Mouse (Mus musculus): ENCODE measurements at regions not wholly inside any gene's neighbourhood (a gene's known extent, or its start where the extent isn't known, plus 50 kb on each side); places are given as distances from the start of the nearest gene placed in this dataset.
A peak's percentile ranks its signal among the peaks of the same experiment; 100 is the strongest.

DNA sequence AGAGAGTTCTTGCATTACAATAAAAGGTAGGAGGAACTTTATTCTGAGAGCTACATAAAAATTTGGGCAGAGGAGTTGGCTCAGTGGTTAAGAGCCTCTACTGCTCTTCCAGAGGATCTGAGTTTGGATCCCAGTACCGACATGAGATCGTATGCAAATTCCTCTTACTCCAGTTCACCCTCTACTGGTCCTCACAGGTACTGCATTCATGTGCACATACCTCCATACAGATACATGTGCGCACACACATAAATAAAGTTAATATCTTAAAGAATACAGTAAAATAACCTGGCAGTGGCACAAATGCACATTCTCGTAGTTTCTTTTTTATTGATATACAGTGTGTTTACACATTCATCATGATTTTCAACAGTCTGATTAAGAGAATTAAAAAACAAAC lies 232.4 kb downstream of the Vps13c start:
- no peak for DNase-seq

DNA sequence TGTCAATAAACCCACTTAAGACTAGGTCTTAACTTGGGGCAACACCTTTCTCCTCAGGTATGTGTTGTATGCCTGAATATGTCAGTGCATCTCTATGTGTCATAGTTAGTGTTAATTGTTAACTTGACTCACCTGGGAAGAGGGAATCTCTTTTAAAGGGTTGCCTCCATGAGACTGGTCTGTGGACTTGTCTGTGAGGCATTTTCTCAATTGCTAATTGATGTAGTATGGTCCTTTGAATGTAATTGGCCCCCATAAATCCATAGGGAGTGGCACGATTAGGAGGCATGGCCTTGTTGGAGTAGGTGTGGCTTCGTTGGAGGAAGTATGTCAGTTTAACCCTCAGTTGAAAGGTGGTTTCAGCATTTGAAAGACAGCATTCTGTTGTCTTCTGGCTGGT lies 237.1 kb downstream of the Vps13c start:
- DNase-seq: no peak

DNA sequence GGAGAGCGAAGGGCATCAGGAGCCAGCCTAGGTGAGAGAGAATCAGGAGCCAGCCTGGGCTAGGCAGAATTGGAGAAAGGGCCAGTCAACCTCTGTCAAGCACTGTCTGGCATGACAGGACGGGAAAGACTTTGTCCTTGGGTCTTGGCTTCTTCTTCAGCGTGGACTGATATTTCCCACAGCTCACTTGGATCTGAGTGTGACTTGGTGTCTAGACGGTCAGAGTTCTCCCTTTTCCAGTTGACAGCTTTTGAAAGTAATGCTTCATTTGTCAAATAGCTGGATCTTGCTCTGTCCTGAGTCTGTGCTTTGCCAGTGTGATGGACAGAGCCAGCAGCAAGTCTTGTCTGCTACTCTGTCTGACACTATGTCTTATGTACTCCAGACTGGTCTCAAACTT lies 243.1 kb downstream of the Vps13c start:
- DNase-seq: no peak

DNA sequence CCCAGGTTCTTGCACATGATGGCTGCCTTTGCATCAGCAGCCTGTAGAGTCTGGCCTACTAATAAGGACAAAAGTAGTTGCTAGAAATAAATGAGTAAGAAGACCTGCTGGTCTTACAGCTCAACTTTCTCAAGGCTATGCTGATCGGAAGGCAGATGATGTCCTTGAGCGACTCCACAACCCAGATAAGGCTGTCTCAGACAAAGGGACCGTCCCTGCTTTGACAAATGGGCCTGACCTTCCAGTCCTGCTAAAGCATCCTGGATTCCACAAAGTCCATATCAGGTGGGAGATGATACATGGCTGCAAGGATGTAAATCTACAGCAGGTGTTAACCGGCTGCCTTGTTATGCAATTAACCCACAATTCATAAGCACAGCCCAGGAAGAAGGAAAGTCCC lies 244.8 kb downstream of the Vps13c start:
- no peak for DNase-seq

DNA sequence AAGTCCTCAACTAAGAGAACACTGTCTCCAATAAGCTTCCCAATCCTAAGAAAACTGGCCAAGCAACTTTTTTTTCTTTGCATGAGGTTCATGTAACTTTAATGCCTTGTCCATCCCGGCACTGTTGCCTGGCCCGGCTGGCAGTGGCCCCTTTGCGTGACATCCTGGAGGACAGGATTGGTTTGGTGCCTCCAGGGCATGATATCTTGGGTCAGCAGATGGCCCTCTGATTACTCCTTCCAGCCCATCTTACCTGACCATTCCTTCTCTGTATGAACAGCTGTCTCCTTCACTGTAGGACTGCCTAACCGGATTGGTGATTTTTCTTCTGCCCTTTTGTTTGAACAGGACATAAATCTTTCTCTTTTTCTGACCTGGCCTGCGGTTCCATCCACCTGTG lies 254.4 kb downstream of the Vps13c start:
- no peak for DNase-seq

DNA sequence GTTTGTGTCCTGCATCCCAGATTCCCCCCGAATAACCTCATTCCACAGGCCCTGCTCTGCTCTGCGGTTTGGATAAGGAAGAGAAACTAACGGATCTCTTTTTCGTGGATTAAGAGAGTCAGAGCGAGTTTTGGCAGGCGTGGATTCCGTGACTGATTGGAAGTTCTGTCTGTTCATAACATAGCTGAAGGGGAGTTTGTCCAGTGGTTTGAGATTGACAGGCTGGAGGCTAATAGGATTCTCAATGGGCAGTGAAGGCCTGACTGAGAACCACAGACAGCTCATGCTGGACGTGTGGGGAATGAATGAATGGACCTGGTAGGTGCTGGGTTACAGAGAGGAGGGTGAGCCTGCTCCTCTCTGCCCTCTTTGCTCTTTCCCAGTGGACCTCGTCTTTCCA lies 269.6 kb downstream of the Vps13c start:
- DNase-seq: no peak

DNA sequence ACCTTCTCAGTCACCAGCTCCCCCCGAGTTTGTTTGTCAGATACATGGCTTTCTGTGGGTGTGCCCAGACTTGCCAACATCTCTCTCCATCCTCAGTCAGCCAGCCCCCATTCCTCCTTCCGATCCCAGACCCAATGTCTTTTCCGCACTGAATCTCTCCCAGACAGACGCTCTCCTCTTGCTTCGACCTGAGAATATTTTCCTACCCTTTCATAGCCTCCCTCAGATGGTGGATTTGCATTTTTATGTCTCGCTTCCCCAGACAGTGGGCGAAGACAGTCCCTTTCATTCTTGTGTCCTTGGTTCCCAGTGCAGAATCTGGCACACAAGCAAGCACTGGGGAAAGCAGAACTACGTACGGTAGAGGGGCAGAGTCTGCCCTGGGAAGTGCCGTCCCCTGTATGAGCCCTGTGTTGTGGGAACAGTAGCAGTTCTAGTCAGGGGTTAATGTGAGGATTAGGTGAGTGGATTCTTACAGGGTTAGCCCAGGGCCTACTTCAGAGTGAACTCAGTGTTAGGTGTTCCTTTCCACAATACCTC lies 275.0 kb downstream of the Vps13c start:
- DNase-seq: no peak

DNA sequence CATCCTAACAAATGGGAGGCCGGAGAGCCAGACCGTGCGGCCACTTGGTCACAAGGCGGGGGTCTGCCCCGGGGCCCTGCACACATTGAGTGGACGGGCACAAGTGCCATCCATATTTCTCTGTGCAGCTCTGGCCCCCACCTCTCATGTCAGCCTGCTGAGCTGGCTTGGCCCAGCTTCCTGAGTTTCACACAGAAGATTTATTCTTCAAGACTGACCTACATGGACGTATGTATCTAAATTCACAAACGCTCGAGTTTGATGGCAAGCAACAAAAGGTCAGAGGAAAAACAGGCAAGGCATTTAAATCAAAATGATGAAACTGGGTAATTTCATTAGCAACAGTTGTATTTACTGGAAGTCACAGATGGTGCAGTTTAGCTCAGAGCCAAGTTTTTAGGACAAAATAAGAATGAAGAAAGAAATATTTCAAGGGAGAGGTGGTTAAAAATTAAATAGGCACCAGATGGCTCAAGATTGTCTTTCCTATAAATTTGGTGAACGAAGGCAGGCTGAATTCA lies 276.1 kb downstream of the Vps13c start:
- peak in 1 of 2 experiments; percentile 3 for DNase-seq

DNA sequence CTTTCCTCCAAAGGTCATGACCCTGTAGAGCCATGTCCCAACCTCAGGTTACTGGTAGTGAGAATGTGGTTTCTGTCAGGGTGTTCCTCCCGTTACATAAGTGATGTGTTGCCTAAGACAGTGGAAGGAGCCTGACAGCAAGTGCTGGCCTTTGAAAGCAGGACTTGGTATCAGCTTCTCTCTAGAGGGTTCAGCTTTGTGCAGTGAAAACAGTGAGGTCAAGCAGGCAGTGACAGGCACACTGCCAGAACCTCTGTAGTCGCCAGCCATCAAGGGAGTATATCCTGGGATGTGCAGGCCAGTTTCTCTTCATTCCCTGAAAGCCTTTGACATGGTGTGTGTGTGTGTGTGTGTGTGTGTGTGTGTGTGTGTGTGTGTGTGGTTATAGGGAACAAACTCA lies 278.1 kb downstream of the Vps13c start:
- peak in 1 of 2 experiments; percentile 6 for DNase-seq

DNA sequence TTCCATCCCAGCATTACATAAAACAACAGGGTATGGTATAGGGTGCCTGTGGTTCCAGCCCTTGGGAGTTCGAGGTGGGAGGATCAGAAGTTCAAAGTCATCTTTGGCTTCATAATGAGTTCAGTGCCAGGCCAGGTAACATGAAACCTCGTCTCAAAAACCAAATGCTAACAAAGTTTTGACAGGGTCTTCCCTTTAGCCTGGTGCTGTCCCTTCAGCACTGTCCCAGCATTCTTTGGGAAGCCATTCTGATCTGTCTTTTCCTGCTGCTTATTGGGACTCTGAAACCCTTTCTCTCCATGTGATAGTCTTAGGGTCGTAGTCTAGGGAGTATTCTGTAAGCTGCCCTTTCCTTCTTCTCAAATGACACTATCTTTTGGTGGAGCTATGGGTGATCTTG lies 282.1 kb downstream of the Vps13c start:
- no peak for DNase-seq

DNA sequence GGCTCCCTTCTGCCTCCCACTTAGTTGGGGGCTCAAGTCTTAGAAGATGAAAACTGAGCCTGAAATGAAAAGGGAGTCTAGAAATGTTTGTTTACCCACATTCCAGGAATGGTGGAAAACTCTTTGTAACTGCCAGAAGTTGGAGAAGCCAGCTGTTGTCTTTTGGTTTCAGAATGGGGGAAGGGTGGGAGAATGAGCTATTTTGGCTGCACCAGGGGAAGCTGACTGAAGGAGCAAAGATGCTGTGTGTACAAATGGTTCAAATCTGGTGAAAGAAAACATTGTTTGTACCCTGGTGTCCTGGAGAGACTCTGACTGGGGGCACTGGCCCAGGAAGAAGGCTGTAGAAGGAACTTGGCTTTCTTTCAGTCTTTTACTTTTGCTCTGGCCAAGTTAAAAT lies 291.1 kb downstream of the Vps13c start:
- peak; percentile 21 to 47 for DNase-seq

DNA sequence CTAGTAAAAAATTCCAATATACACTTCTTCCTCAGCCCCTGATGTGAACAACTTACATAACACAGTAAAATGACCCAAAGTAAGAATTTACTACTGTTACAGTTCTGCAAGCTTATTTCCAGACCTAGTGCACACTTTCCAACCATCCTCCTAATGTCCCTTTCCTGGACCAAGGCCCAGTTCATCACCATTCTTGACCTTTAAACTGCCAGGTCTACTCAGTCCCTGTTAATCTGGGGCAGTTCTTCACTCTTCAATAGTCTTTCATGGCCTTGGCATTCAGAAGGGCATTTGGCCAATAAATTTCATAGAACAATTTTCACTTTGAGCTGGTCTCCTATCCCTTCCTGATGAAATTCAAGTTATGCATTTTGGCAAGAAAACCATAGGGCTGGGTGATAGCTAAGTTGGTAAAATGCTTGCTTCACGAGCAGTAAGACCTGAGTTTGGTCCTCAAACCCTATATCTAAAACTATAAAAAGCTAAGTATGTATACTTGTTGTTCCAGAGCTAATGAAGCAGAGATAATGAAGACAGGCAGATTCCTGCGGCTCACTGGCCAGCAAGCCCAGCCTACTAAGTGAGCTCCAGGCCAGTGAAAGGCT lies 295.4 kb downstream of the Vps13c start:
- no peak for DNase-seq

DNA sequence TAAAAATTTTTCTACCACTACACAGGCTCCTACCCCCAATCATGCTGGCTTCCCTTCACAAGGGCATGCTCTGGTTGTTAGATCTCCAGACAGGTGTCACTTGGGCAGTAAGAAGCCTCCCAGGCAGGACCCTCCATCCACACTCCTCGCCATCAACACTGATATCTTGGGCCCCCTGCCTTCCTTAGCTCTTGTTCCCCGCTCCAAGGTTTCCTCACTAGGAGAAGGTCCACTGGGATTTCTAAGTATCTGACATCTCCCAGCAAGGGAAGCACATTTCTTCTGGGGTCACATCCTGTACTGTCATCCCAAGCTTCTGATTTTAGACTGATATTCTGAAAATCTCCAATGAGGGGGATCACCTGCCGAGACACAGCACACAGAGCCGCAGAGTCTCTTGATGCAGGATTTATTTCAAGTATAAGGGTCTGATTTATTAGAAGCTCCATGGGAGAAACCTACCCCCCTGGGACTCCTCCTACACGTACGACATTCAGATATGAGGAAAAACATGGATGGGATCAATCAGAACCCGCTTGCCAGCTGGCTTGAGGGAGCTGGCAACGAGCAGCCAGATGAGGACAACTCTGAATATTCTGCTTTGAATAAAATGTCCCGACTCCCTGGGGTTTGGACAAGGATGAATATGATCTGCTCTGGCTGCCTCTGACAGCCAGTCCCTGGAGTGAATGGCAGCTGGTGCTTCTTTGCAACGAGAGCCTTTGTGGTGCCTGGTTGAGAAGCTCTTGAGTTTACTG lies 322.8 kb downstream of the Vps13c start:
- DNase-seq: peak in 1 of 2 experiments; percentile 7

DNA sequence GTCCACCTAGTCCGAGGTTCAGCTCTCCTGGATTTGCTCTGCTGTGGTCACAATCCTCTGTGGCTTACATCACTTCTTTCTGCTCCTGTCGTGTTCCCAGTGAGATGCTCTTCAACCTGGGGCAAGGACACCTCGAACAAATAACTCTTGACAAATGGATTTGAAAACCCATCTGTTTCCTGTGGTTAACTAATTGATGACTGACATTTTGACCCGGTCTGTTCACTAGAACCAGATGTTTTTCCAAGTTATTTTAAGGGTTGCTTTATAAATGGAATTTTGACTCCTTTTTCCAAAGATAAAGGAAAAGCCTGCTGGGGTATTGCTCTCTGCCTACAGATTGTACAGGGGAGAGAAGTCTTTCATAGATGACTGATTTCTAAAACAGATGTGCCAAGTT lies 326.4 kb downstream of the Vps13c start:
- DNase-seq: no peak

DNA sequence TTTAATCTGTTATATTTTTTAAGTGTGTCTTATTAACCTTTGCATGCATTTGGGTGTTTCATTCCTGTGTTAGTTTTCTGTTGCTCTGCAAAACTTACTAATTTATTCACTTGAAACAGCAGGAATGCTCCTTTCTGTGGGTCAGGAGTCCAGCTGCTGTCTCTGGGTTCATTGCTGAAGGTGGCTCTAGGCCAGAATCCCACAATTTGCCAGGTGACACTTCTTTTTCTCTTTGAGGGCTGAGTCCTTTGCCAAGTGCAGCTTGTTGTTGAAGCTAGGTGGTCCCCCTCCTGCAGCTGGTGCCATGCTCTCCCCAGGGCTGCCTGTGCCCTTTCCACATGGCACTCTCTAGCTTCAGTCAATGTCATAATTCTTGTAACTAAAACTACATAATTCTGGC lies 348.7 kb downstream of the Vps13c start:
- DNase-seq: no peak

DNA sequence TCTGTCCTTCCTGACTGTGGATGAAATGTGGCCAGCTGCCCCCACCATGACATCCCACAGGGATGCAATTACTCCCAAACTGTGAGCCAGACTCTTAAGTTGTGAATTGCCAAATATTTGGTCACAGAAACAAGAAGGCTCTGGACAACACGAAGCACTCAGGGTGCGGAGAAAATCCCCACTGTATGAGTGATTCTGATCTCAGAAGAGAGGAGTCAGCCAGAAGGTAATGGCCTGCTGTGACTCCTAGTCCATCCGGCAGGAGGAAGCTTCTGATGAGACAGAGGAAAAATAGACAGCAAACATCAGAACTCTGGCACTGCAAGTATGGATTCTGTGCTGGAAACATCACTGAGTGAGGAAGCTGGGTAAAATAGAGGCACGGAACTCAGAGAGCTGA lies 359.6 kb downstream of the Vps13c start:
- no peak for DNase-seq

DNA sequence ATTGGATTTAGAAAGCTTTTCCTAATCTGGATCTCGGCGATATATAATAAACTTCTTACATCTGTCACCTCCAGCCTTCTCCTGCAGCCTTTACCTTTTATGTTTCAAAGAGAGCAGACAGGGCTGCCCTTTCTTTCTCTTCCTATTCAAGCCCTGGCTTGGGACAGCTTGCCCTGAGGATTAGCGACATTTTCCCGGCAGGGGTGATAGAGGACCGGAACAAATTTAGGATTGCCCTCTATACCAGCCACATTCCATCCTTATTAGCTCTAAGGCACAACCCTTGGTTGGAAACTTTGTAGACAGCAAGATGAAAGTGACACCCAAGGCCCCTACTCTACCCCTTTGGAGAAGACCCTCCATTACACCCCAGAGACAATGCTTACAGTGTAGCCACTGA lies 360.8 kb downstream of the Vps13c start:
- no peak for DNase-seq

DNA sequence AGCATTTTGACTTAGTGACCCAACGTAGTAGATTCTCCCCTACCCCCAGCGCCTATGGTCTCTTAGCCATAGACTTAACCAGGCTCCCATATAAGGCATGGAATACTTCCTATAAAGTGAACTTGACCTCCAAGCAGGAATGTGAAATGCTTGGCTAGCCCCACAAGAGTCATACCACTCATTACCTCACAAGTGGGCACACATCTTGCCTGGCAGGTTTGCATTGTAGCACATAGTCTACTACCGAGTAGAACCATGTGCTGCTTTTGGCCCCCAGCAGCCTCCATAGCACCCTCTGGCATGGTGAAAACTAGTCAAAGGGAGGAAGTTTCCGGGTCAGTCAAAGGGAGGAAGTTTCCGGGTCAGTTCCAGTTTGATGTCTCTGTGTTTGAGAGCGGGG lies 385.5 kb downstream of the Vps13c start:
- no peak for DNase-seq

DNA sequence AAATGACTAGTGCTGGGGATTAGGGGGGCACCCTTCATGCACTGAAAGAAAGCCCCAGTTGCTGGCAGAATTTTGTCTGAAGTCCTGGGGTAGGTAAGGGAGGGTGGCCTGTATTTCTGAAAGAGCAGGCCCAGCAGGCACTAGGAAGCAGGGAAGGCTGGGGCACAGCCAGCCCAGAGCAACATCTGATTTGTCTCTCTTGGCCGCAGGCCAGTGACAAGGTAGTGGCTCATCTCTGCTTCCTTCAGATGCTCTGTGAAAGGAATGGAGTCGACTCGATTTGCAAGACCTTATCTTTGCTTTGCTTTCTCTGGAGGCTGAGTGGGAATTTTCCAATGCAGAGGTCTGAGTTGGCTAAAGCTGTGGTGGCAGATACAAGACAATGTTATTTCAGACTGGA lies 390.9 kb downstream of the Vps13c start:
- DNase-seq: no peak

DNA sequence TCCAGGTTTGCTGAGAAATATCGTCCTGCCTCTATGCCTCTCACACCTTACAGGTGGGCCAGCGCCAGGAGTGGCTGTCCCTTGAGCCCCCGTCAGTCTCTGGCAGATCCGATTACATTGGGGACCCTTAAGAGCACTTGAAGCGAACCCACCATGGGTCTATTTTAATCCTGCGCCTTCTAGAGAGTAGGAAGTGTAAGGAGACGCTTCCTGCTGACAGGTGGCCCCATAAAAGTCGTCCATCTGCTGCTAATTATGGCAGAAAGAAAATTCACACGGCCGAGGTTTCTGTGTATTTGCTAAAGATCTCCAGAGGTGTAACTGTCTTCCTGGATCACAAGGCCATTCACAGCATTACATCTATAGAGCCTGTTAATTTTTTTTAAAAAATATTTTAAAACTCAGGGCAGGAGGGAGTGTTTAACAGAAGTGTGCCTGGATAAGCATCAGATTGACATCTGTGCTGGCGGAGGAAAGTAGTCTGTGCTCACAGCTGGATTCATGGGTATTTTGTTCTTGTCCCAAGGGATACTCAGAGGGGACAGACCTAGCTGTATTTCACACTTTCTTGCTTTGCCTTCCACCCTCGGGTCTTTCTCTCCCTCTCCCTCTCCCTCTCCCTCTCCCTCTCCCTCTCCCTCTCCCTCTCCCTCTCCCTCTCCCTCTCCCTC lies 394.9 kb downstream of the Vps13c start:
- DNase-seq: no peak

DNA sequence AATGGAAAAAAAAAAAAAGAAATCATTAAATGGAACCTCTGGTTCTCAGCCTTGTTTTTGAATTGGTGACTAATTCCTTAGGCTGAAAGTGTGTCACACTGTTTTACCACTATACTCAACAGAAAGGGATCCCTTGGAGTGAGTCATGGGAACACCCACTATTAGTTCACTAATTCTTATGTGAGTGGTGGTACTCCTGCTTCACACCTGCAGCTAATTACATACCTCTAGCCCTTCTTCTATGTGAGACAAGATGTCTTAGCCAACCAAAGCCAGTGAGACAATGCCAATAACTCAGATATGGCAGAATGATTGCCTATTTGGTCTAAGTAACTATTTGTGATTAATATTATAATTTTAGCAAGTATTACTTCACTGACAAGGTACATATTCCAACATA lies 398.9 kb downstream of the Vps13c start:
- no peak for DNase-seq

DNA sequence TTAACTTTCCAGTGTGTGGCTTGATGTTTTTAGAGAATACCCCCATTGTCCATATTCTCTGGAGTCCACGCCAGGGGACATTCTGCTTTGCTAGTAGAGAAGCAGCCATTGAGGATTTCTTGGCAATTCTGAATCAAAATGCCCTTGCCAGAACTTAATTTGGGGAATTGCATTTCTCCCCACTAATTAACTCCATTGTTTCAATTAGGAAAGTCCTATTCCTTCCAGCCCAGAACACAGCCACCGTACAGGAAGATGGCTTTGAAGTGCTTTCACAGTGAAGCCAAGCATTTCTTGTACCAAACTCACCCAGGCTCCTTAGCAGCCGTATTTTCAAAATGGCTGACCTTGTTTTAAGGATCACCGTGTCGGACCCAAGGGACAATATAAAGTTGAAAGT lies 399.4 kb downstream of the Vps13c start:
- no peak for DNase-seq

DNA sequence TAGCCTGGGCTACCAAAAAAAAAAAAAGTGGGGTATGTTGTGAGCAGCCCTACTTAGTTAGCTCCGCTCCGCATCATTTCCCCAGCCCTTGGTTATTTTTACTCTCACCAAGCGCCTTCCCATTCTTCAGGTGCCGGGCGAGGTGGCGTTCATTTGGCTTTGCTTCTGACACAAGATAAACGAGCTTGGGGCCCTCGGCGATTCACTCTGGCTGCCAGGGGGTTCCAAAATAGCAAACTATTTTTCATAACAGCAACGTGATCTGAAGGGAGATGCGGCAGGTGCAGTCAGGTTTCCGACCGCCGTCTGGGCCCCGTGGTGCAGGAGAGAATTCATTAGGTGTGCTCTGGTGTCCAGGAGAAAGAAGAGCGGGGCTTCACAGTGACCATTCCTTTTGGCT lies 403.6 kb upstream of the Rora start:
- DNase-seq: no peak

DNA sequence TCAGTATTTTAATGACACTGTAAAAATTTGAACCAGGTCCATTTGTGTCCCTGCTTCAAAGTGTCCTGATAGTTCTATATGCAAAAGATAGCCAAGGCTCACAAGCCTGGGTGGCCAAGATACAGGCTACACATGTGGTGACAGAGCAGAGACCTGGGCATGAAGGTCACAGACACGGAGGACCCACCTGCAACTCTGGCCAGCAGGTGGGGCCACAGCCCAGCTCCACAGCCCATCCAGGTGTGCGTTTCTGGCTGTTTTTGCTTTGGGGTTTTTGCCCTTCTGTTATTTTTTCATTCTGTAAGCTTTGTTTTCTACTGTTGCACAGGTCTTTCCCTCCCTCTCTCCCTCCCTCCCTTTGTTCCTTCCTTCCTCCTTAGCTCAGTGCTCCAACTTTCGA lies 399.4 kb upstream of the Rora start:
- no peak for DNase-seq
